Mouse (Mus musculus) heart, embryonic 10.5 days (tissue): ENCODE results near the gene 1110004F10Rik. TPM values are rescaled to one million over a fixed set of nuclear protein-coding genes. Genes with fewer than 3 reads are reported as not detected.
"Not testable (repeated sequence)": the region's sequence is repeated elsewhere in the genome, so short reads cannot be mapped to it uniquely, and the experiment has no call there.

Source experiments
- DNase-seq: peaks from one replicate; pipeline ENCODE4 v3.0.0-alpha.2; 2017; ENCODE audit warnings: low spot score
- H3K27ac ChIP-seq: fragments of 300-500 bp; sonication (generic); 2 replicates; pipeline ENCODE4 v1.5.1; 2016; ENCODE audit warnings: mild to moderate bottlenecking
- H3K27me3 ChIP-seq: fragments of 300-500 bp; sonication (generic); 2 replicates; pipeline ENCODE4 v1.6.1; 2016; ENCODE audit warnings: mild to moderate bottlenecking; ENCODE audit not compliant: poor library complexity, insufficient read depth, severe bottlenecking
- H3K36me3 ChIP-seq: fragments of 300-500 bp; sonication (generic); 2 replicates; pipeline ENCODE4 v1.6.1; 2016; ENCODE audit warnings: mild to moderate bottlenecking, moderate library complexity
- H3K4me1 ChIP-seq: fragments of 300-500 bp; sonication (generic); 2 replicates; pipeline ENCODE4 v1.6.1; 2016; ENCODE audit warnings: mild to moderate bottlenecking
- H3K4me3 ChIP-seq: fragments of 300-500 bp; sonication (generic); 2 replicates; pipeline ENCODE4 v1.5.1; 2016; ENCODE audit warnings: mild to moderate bottlenecking, moderate library complexity
- H3K9me3 ChIP-seq: fragments of 300-500 bp; sonication (generic); 2 replicates; pipeline ENCODE4 v1.6.1; 2016; ENCODE audit warnings: mild to moderate bottlenecking, moderate library complexity
- WGBS: fragments of 180-500 bp; shearing (Covaris S2); methylation state at CpG from one replicate; pipeline ENCODE4 v1.1.7; 2016; 5-methylcytosine and 5-hydroxymethylcytosine counted together
- polyA plus RNA-seq: library from polyadenylated mRNA; unstranded; fragments of >200 nt; fragmentation: Nextera tagmentation; extraction: Ambion mirVana; gene quantifications from 2 replicates; pipeline ENCODE4 v1.2.1, GENCODE M21; 2016

1110004F10Rik gene
- polyA plus RNA-seq, 1 experiment from 2014 or later, result 252 TPM

- H3K27ac ChIP-seq, result no peak overlapping the region
- peak overlapping the region; percentile 72 for H3K4me3 ChIP-seq
- H3K27me3 ChIP-seq, result peaks cover 68% of the 10 kb centered on the region
- DNase-seq, result no peak
- no peaks in the 10 kb centered on the region for H3K9me3 ChIP-seq
- WGBS, result 2% methylated on average over 13 of the region's 13 CpGs
- H3K4me1 ChIP-seq, result peaks cover 37% of the 10 kb centered on the region
- H3K36me3 ChIP-seq, result no peaks in the 10 kb centered on the region
Observed at GRCm38 (mm10) chr7:116038024-116038423, 1.2 kb upstream of the 1110004F10Rik start.

DNA sequence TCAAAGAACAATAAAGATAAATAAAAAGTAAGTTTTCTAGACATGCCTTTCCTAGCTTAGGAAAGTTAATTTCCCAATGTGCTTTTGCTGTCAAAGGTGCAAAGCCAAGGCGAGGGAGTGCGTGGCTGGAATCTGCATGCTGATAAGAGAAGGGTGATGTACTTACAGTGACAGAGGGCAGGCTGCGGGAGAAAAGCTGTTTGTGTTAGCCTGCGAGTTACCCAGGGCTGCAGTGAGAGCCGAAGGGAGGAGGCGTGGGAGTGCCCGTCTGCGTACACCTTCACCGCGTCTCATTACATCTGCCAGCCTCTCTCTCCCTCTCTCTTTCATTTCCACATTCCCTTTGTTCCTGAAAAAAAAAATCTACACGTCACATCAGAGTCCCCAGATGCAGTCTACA, 686 bp upstream of the 1110004F10Rik start, which contains the start of gene Sox6:
Gene Sox6, minus strand, starts transcription at position 286 of the 400 bp plus-strand sequence.
- H3K27me3 ChIP-seq, result peaks cover 68% of the 10 kb centered on the region
- under 1% methylated on average over 11 of the region's 11 CpGs for WGBS
- peak within 1 kb of the TSS; percentile 78; the same call in 1 of the 2 replicates for H3K27ac ChIP-seq
- H3K36me3 ChIP-seq, result no peaks in the 10 kb centered on the region
- no peaks in the 10 kb centered on the region for H3K9me3 ChIP-seq
- no peak for DNase-seq
- H3K4me1 ChIP-seq, result peaks cover 37% of the 10 kb centered on the region
- H3K4me3 ChIP-seq, result peak within 1 kb of the TSS; percentile 72

DNA sequence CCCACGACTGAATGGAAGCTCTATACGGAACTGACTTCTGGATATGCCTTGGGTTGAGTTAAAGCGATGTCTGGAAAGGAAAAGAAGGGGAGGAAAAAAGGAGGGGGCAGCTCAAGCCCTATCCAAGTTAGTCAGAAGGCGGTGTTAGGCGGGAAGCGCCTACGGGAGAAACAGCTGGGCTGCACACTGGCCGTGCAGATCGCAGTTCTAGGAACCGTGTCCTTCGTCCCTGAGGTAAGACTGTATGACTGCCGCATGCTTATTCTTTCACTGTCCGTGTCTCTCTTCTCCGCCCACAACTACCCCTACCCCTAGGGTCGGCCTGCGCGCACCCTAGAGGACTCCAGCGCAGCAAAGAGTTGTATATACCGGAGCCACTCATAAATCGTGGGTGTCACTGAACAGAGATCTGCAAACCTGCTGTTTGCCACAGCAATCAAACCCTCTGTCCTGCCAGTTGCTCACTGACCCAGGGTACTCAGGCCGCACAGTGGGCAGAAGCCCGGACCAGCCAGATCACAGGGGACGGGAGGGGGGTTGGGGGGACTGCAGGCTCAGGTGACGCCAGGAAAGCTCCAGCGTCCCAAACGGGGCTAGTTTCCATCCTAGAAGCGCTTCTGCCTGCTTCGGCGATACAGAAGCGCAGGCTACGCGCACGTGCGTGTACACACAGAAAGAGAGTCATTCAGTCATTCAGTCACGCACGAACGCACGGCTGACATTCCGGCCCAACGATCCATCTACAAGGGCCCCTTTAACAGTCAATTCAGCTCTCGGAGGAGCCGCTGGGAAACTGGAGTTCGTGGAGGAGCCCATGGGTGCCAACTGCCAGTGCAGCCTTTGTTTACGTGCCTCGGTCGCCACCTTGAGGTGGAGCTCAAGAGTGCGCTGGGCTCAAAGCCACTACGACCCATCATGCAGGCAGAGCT, 605 bp downstream of the 1110004F10Rik start:
- H3K27me3 ChIP-seq, result peaks cover 61% of the 10 kb centered on the region
- H3K27ac ChIP-seq, result peak overlapping the region; percentile 78

DNA sequence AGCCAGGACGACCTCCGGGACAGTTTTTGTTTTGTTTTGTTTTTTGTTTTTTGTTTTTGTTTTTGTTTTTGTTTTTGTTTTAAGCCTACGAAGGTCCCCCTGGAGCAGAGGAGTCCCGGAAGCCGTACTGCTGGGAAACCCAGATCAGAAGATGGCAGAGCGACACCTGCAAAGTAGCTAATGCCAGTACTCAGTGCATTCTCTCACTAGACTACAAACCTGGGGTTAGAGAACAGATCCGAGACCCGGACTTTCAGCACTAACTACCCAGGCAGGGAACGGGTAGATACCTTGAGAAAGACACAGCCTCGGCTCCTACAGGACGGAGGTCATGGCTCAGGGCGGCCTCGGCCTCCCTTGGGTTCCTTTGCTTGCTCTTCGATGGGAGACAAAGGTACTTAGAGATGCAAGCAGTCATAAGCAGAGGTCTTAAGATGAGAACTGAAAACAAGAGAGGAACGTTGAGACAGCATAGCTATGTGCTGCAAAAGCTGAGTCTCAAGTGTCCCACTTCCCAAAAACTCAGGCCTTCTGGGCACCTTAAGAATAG, 1.3 kb downstream of the 1110004F10Rik start:
- WGBS, result 17% methylated on average over 15 of the region's 15 CpGs
- H3K27me3 ChIP-seq, result peaks cover 53% of the 10 kb centered on the region
- H3K4me1 ChIP-seq, result peaks cover 28% of the 10 kb centered on the region

More for the DNA sequence above, 605 bp downstream of the 1110004F10Rik start:
- under 1% methylated on average over 48 of the region's 48 CpGs for WGBS
- Histone ChIP-seq H3K9me3 (no peaks in the 10 kb centered on the region), H3K36me3 (no peaks in the 10 kb centered on the region), H3K4me3 (peak overlapping the region; percentile 72), H3K4me1 (peaks cover 30% of the 10 kb centered on the region)
- peak; percentile 90 for DNase-seq

GRCm38 (mm10) chr7:116060739-116061138, 21.5 kb downstream of the 1110004F10Rik start:
- 39% methylated on average over 1 of the region's 1 CpGs for WGBS
- Histone ChIP-seq H3K27ac (no peak overlapping the region), H3K4me3 (no peak overlapping the region), H3K36me3 (no peaks in the 10 kb centered on the region), H3K27me3 (no peaks in the 10 kb centered on the region), H3K4me1 (no peaks in the 10 kb centered on the region), H3K9me3 (no peaks in the 10 kb centered on the region)
- no peak for DNase-seq

More for the DNA sequence above, 1.3 kb downstream of the 1110004F10Rik start:
- Histone ChIP-seq H3K36me3 (no peaks in the 10 kb centered on the region), H3K4me3 (peak overlapping the region; percentile 72), H3K27ac (no peak overlapping the region), H3K9me3 (no peaks in the 10 kb centered on the region)
- no peak for DNase-seq

DNA sequence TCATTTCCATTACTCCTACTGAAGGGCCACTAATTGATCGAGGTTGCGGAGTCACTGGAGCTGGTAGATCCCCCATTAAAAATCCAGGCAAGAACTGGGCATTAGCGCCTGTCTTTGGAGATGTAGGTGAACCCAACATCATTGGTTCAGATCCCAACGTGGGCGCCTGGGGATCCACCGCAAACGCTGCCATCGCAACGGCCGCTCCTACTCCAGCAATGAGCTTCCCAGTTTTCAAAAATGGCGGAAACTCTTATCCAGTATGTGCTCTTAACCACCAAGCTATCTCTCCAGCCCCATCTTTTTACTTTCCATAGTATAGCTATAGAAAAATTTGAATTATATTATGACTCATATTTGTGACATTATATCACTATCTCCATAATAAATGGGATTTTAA, 45.2 kb downstream of the 1110004F10Rik start, which contains the start of gene Gm4353:
Gene Gm4353, minus strand, starts transcription at position 270 of the 400 bp plus-strand sequence.
- not testable (repeated sequence) for H3K4me3 ChIP-seq, DNase-seq, H3K4me1 ChIP-seq, H3K36me3 ChIP-seq, H3K9me3 ChIP-seq, H3K27ac ChIP-seq, H3K27me3 ChIP-seq
- 92% methylated on average over 11 of the region's 11 CpGs for WGBS

GRCm38 (mm10) chr7:116092710-116093465, 53.7 kb downstream of the 1110004F10Rik start:
- peak overlapping the region; percentile 77 for H3K4me3 ChIP-seq
- peak; percentile 98 for DNase-seq
- H3K27me3 ChIP-seq, result no peaks in the 10 kb centered on the region
- peak overlapping the region; percentile 96 for H3K27ac ChIP-seq
- H3K4me1 ChIP-seq, result peaks cover 16% of the 10 kb centered on the region
- under 1% methylated on average over 38 of the region's 38 CpGs for WGBS
- H3K36me3 ChIP-seq, result no peaks in the 10 kb centered on the region
- H3K9me3 ChIP-seq, result no peaks in the 10 kb centered on the region

GRCm38 (mm10) chr7:116093466-116093850, 54.3 kb downstream of the 1110004F10Rik start:
- Histone ChIP-seq H3K4me1 (peaks cover 16% of the 10 kb centered on the region), H3K27me3 (no peaks in the 10 kb centered on the region), H3K27ac (peak overlapping the region; percentile 96), H3K36me3 (no peaks in the 10 kb centered on the region), H3K4me3 (peak overlapping the region; percentile 77), H3K9me3 (no peaks in the 10 kb centered on the region)
- WGBS, result under 1% methylated on average over 19 of the region's 19 CpGs
- no peak for DNase-seq

GRCm38 (mm10) chr7:116099952-116100528, 60.8 kb downstream of the 1110004F10Rik start:
- H3K9me3 ChIP-seq, result no peaks in the 10 kb centered on the region
- H3K27me3 ChIP-seq, result no peaks in the 10 kb centered on the region
- peak; percentile 83 for DNase-seq
- no peak overlapping the region for H3K27ac ChIP-seq
- WGBS, result 39% methylated on average over 7 of the region's 7 CpGs
- peaks cover 40% of the 10 kb centered on the region for H3K36me3 ChIP-seq
- peaks cover 18% of the 10 kb centered on the region for H3K4me1 ChIP-seq
- H3K4me3 ChIP-seq, result no peak overlapping the region

DNA sequence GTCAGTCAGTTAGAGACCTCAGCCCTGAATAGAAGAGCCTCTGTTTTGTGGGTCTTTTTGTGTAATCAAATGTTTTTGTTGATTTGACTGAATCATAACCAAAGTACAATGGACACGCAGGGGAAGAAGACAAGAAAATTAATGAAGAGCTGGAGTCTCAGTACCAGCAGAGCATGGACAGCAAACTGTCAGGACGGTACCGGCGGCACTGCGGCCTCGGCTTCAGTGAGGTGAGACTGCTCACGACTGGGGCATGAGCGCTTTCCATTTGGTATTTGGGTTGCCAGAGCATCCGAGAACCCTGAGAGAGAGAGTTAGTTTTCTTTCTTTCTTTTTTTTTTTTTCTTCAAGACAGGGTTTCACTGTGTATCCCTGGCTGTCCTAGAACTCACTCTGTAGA, 63.9 kb downstream of the 1110004F10Rik start:
- H3K27me3 ChIP-seq, result no peaks in the 10 kb centered on the region
- 97% methylated on average over 9 of the region's 9 CpGs for WGBS

GRCm38 (mm10) chr7:116110661-116111060, 71.5 kb downstream of the 1110004F10Rik start:
- DNase-seq, result no peak
- H3K27ac ChIP-seq, result no peak overlapping the region
- WGBS, result 73% methylated on average over 3 of the region's 3 CpGs

More for the DNA sequence above, 63.9 kb downstream of the 1110004F10Rik start:
- Histone ChIP-seq H3K27ac (no peak overlapping the region), H3K9me3 (no peaks in the 10 kb centered on the region), H3K36me3 (peaks cover 58% of the 10 kb centered on the region), H3K4me3 (no peak overlapping the region), H3K4me1 (peaks cover 17% of the 10 kb centered on the region)
- no peak for DNase-seq

GRCm38 (mm10) chr7:116111546-116111945, 72.3 kb downstream of the 1110004F10Rik start:
- H3K4me1 ChIP-seq, result no peaks in the 10 kb centered on the region
- H3K36me3 ChIP-seq, result peaks cover 4% of the 10 kb centered on the region; the same call in 1 of the 2 replicates
- H3K9me3 ChIP-seq, result no peaks in the 10 kb centered on the region
- WGBS, result 82% methylated on average over 6 of the region's 6 CpGs
- peak; percentile 46 for DNase-seq
- H3K27me3 ChIP-seq, result no peaks in the 10 kb centered on the region
- no peak overlapping the region for H3K27ac ChIP-seq
- H3K4me3 ChIP-seq, result no peak overlapping the region

More at GRCm38 (mm10) chr7:116110661-116111060, 71.5 kb downstream of the 1110004F10Rik start:
- no peak overlapping the region for H3K4me3 ChIP-seq
- no peaks in the 10 kb centered on the region for H3K9me3 ChIP-seq
- peaks cover 13% of the 10 kb centered on the region for H3K36me3 ChIP-seq
- H3K4me1 ChIP-seq, result no peaks in the 10 kb centered on the region
- no peaks in the 10 kb centered on the region for H3K27me3 ChIP-seq
